Mouse (Mus musculus) monocyte, adult 59 days (primary cell): ENCODE data around the gene 1600002K03Rik. TPM values are rescaled to one million over a fixed set of nuclear protein-coding genes. Genes with fewer than 3 reads are reported as not detected.

Experiments
- total RNA-seq, 2 experiments: library from RNA; stranded (reverse); gene quantifications; one replicate each; pipeline ENCODE4 v1.2.4; 2023

The 1600002K03Rik gene
- 10 to 100 TPM; 11.8 to 19.2 TPM for total RNA-seq

DNA sequence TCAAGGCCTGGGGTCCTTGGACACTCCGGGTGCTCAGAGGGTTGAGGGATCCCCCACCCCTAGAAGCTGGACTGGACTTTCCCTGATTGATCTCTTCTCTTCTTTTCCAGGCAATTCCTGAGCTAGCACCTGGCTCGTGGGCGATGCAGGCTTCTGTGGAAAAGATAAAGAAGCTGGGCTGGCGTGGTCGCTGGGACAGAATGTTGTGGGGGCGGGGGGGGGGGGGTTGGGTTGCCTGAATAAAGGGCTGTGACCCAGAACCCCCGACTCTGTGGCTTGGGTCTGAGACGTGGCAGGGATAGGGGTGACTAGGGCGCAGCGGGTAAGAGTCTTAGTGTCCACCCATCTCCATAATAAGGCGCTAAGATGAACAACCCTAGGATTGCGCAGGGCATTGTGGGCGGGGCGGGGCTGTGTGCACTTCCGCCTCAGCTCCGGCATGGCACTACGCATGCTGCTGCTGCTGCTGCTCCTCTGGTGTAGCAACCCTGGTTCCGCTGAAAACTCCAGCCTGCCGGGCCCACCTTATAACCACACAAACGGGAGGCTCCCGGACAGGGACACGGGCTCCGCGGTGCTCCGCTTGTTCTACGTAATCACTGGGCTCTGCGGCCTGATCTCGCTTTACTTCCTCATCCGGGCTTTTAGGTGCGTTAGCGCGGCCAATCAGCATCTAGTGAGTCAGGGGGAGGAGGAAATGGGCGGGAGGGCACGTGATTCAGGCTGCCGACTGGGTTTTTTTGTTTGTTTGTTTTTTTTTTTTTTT, at the start of gene 1600002K03Rik:
TSS of gene 1600002K03Rik (plus strand) at position 418 of the 766 bp plus-strand sequence.

DNA sequence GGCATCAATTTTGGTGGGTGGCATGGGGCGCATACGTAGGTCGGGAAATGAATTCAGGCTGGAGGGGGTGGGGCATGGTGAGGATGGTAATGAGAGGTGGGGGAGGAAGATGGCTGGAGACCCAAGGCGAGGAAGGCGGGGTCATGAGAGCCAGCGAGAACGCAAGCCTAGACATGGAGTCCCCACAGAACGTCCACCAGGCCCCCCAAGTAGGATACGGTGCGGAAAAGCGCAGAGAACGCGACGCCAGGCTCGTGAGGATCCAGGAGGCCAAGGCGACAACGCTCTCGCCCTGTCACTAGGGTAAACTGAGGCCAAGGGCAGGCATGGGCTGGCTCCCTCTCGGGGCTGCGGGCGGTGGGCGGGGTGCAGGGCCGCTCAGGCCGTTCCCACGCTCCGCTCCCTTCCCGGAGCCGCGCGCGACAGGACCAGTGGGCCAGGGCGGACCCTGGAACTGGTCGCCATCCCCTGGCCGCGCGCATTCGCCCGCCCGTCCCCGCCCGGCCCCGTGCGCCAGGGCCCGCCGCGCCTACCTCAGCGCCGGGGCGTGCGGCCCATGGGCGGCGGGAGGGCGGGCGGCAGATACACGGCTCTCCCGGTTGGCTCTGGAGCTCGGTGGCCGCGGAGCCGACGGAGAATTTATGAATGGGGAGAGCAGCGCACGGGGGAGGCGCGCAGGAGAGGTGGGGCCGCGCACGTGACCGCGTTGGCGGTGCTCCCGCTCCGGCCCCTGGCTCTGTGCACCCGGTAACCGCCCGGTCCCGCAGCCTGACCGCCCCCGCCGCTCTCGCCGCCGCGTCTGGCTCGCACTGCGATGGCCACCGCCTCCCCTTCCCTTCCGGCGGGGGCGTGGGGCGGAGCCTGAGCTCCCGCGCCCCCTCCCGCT, 33.9 kb upstream of the 1600002K03Rik start, which contains the start of gene Atp5d:
TSS of gene Atp5d (plus strand) at position 80 of the 886 bp plus-strand sequence.

DNA sequence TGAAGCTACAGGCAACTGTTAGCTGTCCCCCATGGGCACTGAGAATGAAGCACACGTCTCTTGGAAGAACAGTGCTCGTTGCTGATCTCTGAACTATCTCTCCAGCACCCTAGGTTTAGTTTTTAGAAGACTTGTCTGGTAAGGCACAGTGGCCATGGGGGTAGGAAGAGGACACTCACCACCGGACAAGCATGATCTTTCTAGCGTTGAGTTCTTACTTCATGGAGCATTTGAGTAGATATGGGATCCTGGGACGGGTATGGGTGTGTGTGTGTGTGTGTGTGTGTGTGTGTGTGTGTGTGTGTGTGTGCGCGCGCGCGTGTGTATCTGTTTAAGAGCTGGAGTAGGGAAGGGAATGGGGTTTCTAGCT, 32.1 kb upstream of the 1600002K03Rik start, which contains the start of gene Cbarp:
TSS of gene Cbarp (minus strand) at position 170 of the 370 bp plus-strand sequence.

DNA sequence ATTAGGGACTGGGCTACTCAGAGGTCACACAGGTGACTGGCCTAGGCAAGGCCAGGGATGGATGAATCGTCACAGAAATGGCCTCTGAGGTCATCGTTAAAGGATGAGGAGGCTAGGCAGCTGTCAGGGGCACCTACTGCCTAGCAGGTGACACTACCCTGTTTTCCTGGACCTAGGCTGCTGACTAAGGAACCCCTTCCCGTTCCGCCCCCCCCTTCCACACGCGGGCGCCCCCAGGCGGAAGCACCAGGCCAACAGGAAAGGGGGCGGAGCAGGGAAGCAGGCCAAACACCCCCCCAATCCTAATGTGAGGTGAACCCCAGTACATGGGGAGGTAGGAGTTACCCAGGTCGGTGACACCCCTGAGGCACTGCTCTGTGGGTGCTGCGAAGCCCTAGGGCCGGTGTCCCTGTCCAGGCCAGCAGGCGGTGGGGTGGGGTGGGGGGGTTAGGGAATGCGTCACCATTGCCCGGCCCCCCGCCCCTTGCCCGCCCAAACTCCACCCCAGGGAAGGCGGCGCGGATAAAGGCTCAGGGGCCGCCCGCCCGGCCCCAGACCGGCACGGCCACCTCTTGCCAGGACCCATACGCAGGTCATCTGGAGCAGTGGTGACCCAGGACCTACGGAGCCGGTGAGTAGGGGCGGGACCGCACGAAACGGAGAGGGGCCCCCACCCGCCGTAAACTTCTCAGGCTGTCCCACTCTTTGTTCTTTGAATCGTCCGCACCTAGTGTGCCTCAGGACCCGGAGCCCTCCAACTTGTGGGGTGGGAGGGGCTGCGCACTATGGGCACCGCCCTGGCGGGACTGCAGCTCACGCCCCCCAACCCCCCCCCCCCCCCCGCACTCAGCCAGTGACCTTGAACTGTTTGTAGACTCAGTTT, 24.8 kb upstream of the 1600002K03Rik start, which contains the start of gene Midn:
TSS of gene Midn (plus strand) at position 554 of the 883 bp plus-strand sequence.

DNA sequence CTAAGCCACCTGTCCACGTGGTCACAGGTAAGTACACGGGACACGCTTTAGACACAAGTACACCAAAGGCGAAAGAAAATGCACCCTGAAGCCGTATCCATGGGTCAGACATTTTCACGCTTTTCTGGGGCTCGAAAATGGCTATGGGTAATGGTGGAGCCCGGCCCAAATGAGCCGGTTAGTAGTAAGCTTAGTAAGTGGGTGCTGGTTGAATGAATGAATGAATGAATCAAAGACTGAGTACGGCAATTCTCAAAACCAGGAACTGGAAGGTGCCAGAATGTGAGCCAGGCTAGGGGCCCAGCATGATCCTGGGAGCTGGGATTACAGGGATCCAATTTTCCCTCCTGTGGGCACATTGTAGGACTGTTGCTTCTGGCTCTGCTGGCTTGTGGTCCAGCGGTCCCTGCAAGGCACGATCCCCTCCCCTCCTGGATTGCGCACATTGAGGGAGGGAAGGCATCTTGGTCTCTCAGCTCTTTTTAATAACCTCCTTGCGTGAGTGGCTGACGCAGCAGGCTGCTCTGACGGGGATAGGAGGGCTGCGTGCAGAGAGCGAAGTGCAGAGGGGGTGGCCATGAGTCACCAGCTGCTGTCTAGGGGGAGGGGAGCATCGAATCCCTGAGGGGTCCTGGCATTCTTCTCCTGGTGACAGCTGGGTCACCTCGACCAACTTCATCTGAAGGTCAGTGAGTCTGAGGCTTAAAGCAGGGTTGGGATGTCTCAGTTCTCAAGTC, 7.2 kb upstream of the 1600002K03Rik start, which contains the start of gene Cirbp:
TSS of gene Cirbp (plus strand) at position 594 of the 737 bp plus-strand sequence.

DNA sequence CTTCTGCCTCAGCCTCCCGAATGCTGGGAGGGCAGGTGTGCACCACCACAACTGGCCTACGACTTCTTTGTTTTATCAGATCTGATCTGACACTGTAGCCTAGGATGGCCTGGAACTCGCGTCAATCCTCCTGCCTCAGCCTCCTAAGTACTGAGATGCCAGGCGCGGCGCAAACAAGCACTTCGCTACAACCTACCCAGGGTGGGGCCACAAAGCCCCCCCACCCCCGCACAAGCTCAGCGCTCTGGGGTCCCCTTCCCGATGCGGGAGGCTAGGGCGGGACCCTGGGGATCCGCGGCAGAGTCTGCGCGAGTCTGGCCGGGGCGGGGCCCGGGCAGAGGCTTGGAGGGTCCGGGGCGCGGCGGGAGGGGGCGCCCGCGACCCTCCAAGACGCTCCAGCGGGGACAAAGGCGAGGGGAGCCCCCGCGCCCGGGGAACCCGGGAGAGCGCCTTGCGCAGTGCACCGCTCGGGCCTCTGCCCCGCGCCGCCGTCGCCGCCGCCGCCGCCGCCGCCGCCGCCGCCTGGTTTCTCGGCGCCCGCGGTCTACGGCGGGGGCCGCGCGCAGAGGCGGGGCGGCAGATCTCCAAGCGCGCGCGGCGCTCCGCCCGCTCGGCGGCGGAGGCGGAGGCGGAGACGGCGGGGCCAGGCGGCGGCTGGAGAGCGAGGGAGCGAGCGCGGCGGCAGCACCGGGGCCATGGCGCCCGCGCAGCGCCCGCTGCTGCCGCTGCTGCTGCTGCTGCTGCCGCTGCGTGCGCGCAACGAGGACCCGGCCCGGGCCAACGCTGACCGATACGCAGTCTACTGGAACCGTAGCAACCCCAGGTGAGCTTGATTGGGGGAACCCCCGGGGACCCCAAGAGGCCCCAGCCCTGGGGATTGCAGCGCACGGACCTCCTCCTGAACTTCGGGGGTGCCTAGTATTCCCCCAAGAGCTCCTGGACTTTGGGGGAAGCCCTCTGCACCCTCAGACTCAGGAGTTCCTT, 6.6 kb downstream of the 1600002K03Rik start, which contains the start of gene Efna2:
TSS of gene Efna2 (plus strand) at position 415 of the 984 bp plus-strand sequence.

Other genes with a start within 250 kb of the 1600002K03Rik start
- gene Arid3a, start 245.9 kb upstream of the 1600002K03Rik start, total RNA-seq = 10 to 100 TPM; 72.0 to 93.0 TPM
- 10 to 100 TPM; 14.9 to 15.3 TPM for gene Wdr18, start 212.8 kb upstream of the 1600002K03Rik start, total RNA-seq
- not detected for gene Grin3b, start 202.2 kb upstream of the 1600002K03Rik start, total RNA-seq
- 100 to 1,000 TPM; 159 to 170 TPM for gene Tmem259, start 188.6 kb upstream of the 1600002K03Rik start, total RNA-seq
- 100 to 1,000 TPM; 264 to 285 TPM for gene Cnn2, start 184.4 kb upstream of the 1600002K03Rik start, total RNA-seq
- 100 to 1,000 TPM; 123 to 126 TPM for gene Abca7, start 176.4 kb upstream of the 1600002K03Rik start, total RNA-seq
- 100 to 1,000 TPM; 445 to 469 TPM for gene Arhgap45, start 156.3 kb upstream of the 1600002K03Rik start, total RNA-seq
- 10 to 100 TPM; 70.3 to 88.5 TPM for gene Polr2e, start 133.1 kb upstream of the 1600002K03Rik start, total RNA-seq
- 100 to 1,000 TPM; 295 to 325 TPM for gene Gpx4, start 125.8 kb upstream of the 1600002K03Rik start, total RNA-seq
- gene Sbno2, start 67.4 kb upstream of the 1600002K03Rik start, total RNA-seq = 100 to 1,000 TPM; 221 to 224 TPM
- gene Stk11, start 57.1 kb upstream of the 1600002K03Rik start, total RNA-seq = 100 to 1,000 TPM; 122 to 129 TPM
- 100 to 1,000 TPM; 165 to 182 TPM for gene Atp5d, start 34.3 kb upstream of the 1600002K03Rik start, total RNA-seq
- 1 to 10 TPM; 3.7 to 4.5 TPM for gene Cbarp, start 32.1 kb upstream of the 1600002K03Rik start, total RNA-seq
- gene Midn, start 24.7 kb upstream of the 1600002K03Rik start, total RNA-seq = 100 to 1,000 TPM; 150 to 162 TPM
- 10 to 100 TPM; 46.0 to 76.6 TPM for gene Cirbp, start 7.0 kb upstream of the 1600002K03Rik start, total RNA-seq
- under 1 TPM; 0.24 to 0.49 TPM for gene Efna2, start 6.5 kb downstream of the 1600002K03Rik start, total RNA-seq
- 10 to 100 TPM; 36.1 to 46.4 TPM for gene Mum1, start 53.5 kb downstream of the 1600002K03Rik start, total RNA-seq
- 10 to 100 TPM; 70.2 to 74.7 TPM for gene Ndufs7, start 76.2 kb downstream of the 1600002K03Rik start, total RNA-seq
- gene Gamt, start 88.1 kb downstream of the 1600002K03Rik start, total RNA-seq = 10 to 100 TPM; 12.4 to 13.8 TPM
- gene Dazap1, start 88.5 kb downstream of the 1600002K03Rik start, total RNA-seq = 10 to 100 TPM; 83.2 to 97.3 TPM
- gene Rps15, start 119.5 kb downstream of the 1600002K03Rik start, total RNA-seq = 1,000 to 10,000 TPM; 1,532 to 1,602 TPM
- gene Apc2, start 123.0 kb downstream of the 1600002K03Rik start, total RNA-seq = under 1 TPM in 1 of 2 experiments, not detected in 1; 0.06 TPM
- gene 2310011J03Rik, start 147.6 kb downstream of the 1600002K03Rik start, total RNA-seq = 10 to 100 TPM; 26.6 to 30.0 TPM
- not detected for gene Pcsk4, start 156.6 kb downstream of the 1600002K03Rik start, total RNA-seq
- not detected for gene Reep6, start 157.0 kb downstream of the 1600002K03Rik start, total RNA-seq
- gene Adamtsl5, start 175.5 kb downstream of the 1600002K03Rik start, total RNA-seq = under 1 TPM; 0.63 to 0.64 TPM
- not detected for gene Plk5, start 183.5 kb downstream of the 1600002K03Rik start, total RNA-seq
- gene Mex3d, start 214.7 kb downstream of the 1600002K03Rik start, total RNA-seq = 1 to 10 TPM; 9.4 to 9.6 TPM
- gene Mbd3, start 226.6 kb downstream of the 1600002K03Rik start, total RNA-seq = 10 to 100 TPM; 51.5 to 54.6 TPM
- 10 to 100 TPM; 87.0 to 91.8 TPM for gene Uqcr11, start 233.9 kb downstream of the 1600002K03Rik start, total RNA-seq